Mouse (Mus musculus) embryo, embryonic 11 days (tissue): ENCODE measurements around the gene Gm8212.
"Not testable (repeated sequence)": the region's sequence is repeated elsewhere in the genome, so short reads cannot be mapped to it uniquely, and the experiment has no call there.

Experiments used
- DNase-seq: peaks from one replicate; pipeline ENCODE4 v3.0.0-alpha.2; 2015

Gene Gm8212

GRCm38 (mm10) chr14:44197361-44197760, at the start of gene Gm8212:
TSS of gene Gm8212 (plus strand) at chr14:44197661.
- not testable (repeated sequence) for DNase-seq

GRCm38 (mm10) chr14:44213154-44213553, 15.7 kb downstream of the Gm8212 start, which contains the start of gene 4930503E14Rik:
TSS of gene 4930503E14Rik (minus strand) at chr14:44213254.
- not testable (repeated sequence) for DNase-seq

- DNase-seq: no peak
Observed at GRCm38 (mm10) chr14:44248039-44248438, 50.6 kb downstream of the Gm8212 start.
